Mouse (Mus musculus): ENCODE results near the gene Stk10. TPM values are rescaled to one million over a fixed set of nuclear protein-coding genes. Genes with fewer than 3 reads are reported as not detected.
"Not testable (repeated sequence)": the region's sequence is repeated elsewhere in the genome, so short reads cannot be mapped to it uniquely, and the experiment has no call there.

Stk10 gene
- polyA plus RNA-seq, 1 experiment from 2014 or later = 4.1 TPM

DNA sequence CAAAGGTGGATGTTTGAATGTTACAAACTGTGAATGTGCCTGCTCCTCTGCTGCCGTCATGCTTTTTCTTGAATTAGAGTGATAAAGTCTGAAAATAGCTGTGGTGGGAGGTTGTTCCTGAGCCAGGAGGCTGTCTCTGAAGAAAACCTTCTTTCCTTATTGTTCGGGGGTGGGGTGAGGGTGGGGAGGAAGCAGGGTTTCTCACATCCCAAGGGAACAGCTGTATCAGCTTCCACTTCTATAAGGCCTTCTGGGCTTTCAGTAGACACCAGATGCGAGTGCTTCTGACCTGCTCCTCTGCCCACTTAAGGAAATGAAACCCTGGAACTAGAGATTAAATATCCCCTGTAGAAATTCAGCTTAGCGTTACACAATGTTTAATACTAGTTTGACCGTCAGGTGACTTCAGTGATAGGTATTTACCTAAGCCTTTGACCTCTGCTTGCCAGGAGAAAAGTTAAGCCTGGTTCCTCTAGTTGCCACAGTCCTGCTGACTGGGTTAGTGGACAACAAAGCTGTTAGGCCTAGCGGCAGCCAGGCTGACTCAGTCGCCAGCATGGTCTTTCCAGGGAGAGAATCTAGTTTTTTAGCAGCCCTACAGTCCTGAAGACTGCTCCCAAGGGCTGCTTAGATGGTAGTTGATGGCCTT is 27.9 kb upstream of the Stk10 start:
- Histone ChIP-seq H3K4me1 (no peaks in the 10 kb centered on the region), H3K27ac (no peak overlapping the region), H3K36me3 (peaks cover 4% of the 10 kb centered on the region), H3K9me3 (no peaks in the 10 kb centered on the region), H3K9ac (no peak overlapping the region), H3K27me3 (replicated peaks) (no peaks in the 10 kb centered on the region), H3K4me3 (no peak overlapping the region), H3K4me2 (replicated peaks) (no peak overlapping the region)
- 84% methylated on average over 7 of the region's 7 CpGs for WGBS
- ATAC-seq (ENCODE audit: low FRiP score, low read depth) = no peak

GRCm38 (mm10) chr11:32510930-32511329 is 22.2 kb upstream of the Stk10 start:
- Histone ChIP-seq H3K9ac (no peak overlapping the region), H3K4me1 (no peaks in the 10 kb centered on the region), H3K4me2 (replicated peaks) (no peak overlapping the region), H3K9me3 (no peaks in the 10 kb centered on the region), H3K27me3 (replicated peaks) (no peaks in the 10 kb centered on the region), H3K27ac (no peak overlapping the region), H3K4me3 (no peak overlapping the region), H3K36me3 (peaks cover 2% of the 10 kb centered on the region; the same call in 1 of the 2 replicates)
- no peak for ATAC-seq (ENCODE audit: low FRiP score, low read depth)
- 72% methylated on average over 1 of the region's 1 CpGs for WGBS

- peaks cover 20% of the 10 kb centered on the region for H3K36me3 ChIP-seq
Measured at GRCm38 (mm10) chr11:32514853-32515252, 18.3 kb upstream of the Stk10 start.

GRCm38 (mm10) chr11:32516091-32516490 is 17.0 kb upstream of the Stk10 start:
- no peak for ATAC-seq (ENCODE audit: low FRiP score, low read depth)
- Histone ChIP-seq H3K4me2 (replicated peaks) (no peak overlapping the region), H3K27me3 (replicated peaks) (no peaks in the 10 kb centered on the region), H3K9ac (no peak overlapping the region), H3K36me3 (peaks cover 24% of the 10 kb centered on the region), H3K4me3 (no peak overlapping the region), H3K4me1 (no peaks in the 10 kb centered on the region), H3K27ac (no peak overlapping the region), H3K9me3 (no peaks in the 10 kb centered on the region)
- WGBS = 93% methylated on average over 12 of the region's 12 CpGs

More at GRCm38 (mm10) chr11:32514853-32515252, 18.3 kb upstream of the Stk10 start:
- not testable (repeated sequence) for H3K27me3 ChIP-seq (replicated peaks); H3K4me3 ChIP-seq; H3K9ac ChIP-seq; H3K9me3 ChIP-seq; H3K27ac ChIP-seq; H3K4me1 ChIP-seq; H3K4me2 ChIP-seq (replicated peaks); ATAC-seq (ENCODE audit: low FRiP score, low read depth)
- whole genome bisulfite sequencing = 91% methylated on average over 4 of the region's 5 CpGs

- WGBS = 90% methylated on average over 8 of the region's 8 CpGs
- no peak overlapping the region for H3K4me2 ChIP-seq (replicated peaks)
- H3K4me1 ChIP-seq = no peaks in the 10 kb centered on the region
- H3K9ac ChIP-seq = no peak overlapping the region
- H3K36me3 ChIP-seq = peaks cover 24% of the 10 kb centered on the region
- H3K27ac ChIP-seq = no peak overlapping the region
- H3K4me3 ChIP-seq = no peak overlapping the region
- no peaks in the 10 kb centered on the region for H3K27me3 ChIP-seq (replicated peaks)
- no peak for ATAC-seq (ENCODE audit: low FRiP score, low read depth)
- no peaks in the 10 kb centered on the region for H3K9me3 ChIP-seq
Measured at GRCm38 (mm10) chr11:32516916-32517712, 16.0 kb upstream of the Stk10 start.

DNA sequence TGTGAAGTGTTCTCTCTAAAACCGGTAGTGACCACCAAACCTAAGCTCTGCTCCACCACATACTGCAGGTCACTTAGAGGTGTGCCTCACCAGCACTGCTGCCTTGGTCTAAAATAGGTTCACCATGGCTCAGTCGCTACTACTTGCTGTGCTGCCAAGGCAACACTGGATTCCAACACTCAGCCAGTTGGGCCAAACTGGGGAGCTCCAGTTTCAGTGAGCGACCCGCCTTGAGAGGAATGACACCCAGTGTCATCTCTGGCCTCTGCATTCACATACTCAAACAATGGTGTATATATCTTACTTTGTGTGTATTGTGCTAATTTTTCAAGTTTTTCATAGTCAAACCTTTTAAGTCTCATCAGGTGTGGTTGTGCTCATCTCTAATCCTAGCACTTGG is 14.3 kb upstream of the Stk10 start:
- Histone ChIP-seq H3K4me3 (no peak overlapping the region), H3K36me3 (peaks cover 24% of the 10 kb centered on the region), H3K27ac (no peak overlapping the region), H3K4me2 (replicated peaks) (no peak overlapping the region), H3K9me3 (no peaks in the 10 kb centered on the region), H3K4me1 (no peaks in the 10 kb centered on the region), H3K27me3 (replicated peaks) (no peaks in the 10 kb centered on the region), H3K9ac (no peak overlapping the region)
- WGBS = 83% methylated on average over 4 of the region's 4 CpGs
- ATAC-seq (ENCODE audit: low FRiP score, low read depth) = no peak

GRCm38 (mm10) chr11:32519354-32519753 is 13.8 kb upstream of the Stk10 start:
- Histone ChIP-seq H3K36me3 (peaks cover 29% of the 10 kb centered on the region), H3K4me1 (no peaks in the 10 kb centered on the region), H3K27me3 (replicated peaks) (no peaks in the 10 kb centered on the region), H3K27ac (no peak overlapping the region), H3K4me2 (replicated peaks) (no peak overlapping the region), H3K9ac (no peak overlapping the region), H3K4me3 (no peak overlapping the region), H3K9me3 (no peaks in the 10 kb centered on the region)
- no peak for ATAC-seq (ENCODE audit: low FRiP score, low read depth)
- 91% methylated on average over 1 of the region's 1 CpGs for WGBS

DNA sequence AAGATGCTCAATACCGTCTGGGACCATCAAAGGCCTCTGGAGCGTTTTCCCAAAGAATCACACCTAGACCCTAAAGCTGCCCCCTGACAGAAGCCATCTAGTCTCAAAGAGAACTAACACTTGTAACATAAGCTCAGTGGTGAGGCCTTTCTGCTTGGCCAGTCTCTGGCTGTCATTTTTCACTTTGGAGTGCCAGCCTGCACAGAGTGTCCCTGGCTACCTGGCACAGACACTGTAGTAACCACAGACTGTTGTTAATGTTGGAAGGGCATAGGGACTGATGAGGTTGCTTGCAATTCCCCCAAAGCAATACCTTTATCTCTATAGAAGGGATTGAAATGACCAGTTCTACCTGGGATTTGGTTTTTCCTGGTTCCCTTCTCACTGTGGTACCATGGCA is 11.9 kb upstream of the Stk10 start:
- Histone ChIP-seq H3K4me3 (no peak overlapping the region), H3K4me1 (no peaks in the 10 kb centered on the region), H3K36me3 (peaks cover 27% of the 10 kb centered on the region), H3K9me3 (no peaks in the 10 kb centered on the region), H3K27me3 (replicated peaks) (no peaks in the 10 kb centered on the region), H3K4me2 (replicated peaks) (no peak overlapping the region), H3K9ac (no peak overlapping the region), H3K27ac (no peak overlapping the region)
- 75% methylated on average over 2 of the region's 2 CpGs for WGBS
- no peak for ATAC-seq (ENCODE audit: low FRiP score, low read depth)

GRCm38 (mm10) chr11:32524122-32524920 is 8.8 kb upstream of the Stk10 start:
- no peak overlapping the region for H3K9ac ChIP-seq
- no peak overlapping the region for H3K4me3 ChIP-seq
- H3K36me3 ChIP-seq = peaks cover 15% of the 10 kb centered on the region; the same call in 1 of the 2 replicates
- H3K4me2 ChIP-seq (replicated peaks) = no peak overlapping the region
- peaks cover 2% of the 10 kb centered on the region; the same call in 1 of the 2 replicates for H3K27me3 ChIP-seq (replicated peaks)
- H3K9me3 ChIP-seq = no peaks in the 10 kb centered on the region
- WGBS = 88% methylated on average over 11 of the region's 11 CpGs
- ATAC-seq (ENCODE audit: low FRiP score, low read depth) = no peak
- H3K27ac ChIP-seq = no peak overlapping the region
- H3K4me1 ChIP-seq = no peaks in the 10 kb centered on the region

- Histone ChIP-seq H3K36me3 (peaks cover 9% of the 10 kb centered on the region; the same call in 1 of the 2 replicates), H3K27me3 (replicated peaks) (peaks cover 9% of the 10 kb centered on the region; the same call in 1 of the 2 replicates), H3K4me1 (0 out of 2 replicates have a peak, but pooled peaks cover 4% of the 10 kb centered on the region), H3K27ac (no peak overlapping the region), H3K4me3 (no peak overlapping the region), H3K4me2 (replicated peaks) (no peak overlapping the region), H3K9me3 (no peaks in the 10 kb centered on the region), H3K9ac (no peak overlapping the region)
- no peak for ATAC-seq (ENCODE audit: low FRiP score, low read depth)
- WGBS = 89% methylated on average over 4 of the region's 4 CpGs
Measured at GRCm38 (mm10) chr11:32527006-32527405, 6.1 kb upstream of the Stk10 start.

DNA sequence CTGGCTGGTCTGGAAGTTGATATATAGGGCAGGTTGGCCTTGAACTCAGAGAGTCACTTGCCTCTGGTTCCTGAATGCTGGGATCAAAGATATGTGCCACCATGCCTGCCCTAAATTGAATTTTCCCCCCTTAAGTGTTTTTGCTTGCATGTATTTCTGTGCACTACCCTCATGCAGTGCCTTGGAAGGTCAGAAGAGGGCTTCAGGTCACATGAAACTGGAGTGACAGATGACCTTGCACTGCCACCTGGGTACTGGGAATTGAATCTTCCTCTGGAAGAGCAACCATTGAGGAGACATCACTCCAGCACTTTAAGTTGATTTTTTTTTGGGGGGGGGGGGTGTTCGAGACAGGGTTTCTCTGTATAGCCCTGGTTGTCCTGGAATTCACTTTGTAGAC is 3.0 kb upstream of the Stk10 start:
- Histone ChIP-seq H3K4me2 (replicated peaks) (no peak overlapping the region), H3K4me1 (peaks cover 27% of the 10 kb centered on the region), H3K9ac (no peak overlapping the region), H3K9me3 (no peaks in the 10 kb centered on the region), H3K27me3 (replicated peaks) (peaks cover 15% of the 10 kb centered on the region; the same call in 1 of the 2 replicates), H3K36me3 (0 out of 2 replicates have a peak, but pooled peaks cover 3% of the 10 kb centered on the region), H3K4me3 (no peak overlapping the region), H3K27ac (no peak overlapping the region)
- no peak for ATAC-seq (ENCODE audit: low FRiP score, low read depth)
- 88% methylated on average over 1 of the region's 1 CpGs for WGBS
